Mouse (Mus musculus) heart, postnatal 0 days (tissue): ENCODE results near the gene Gldc. TPM values are rescaled to one million over a fixed set of nuclear protein-coding genes. Genes with fewer than 3 reads are reported as not detected.
"Not testable (repeated sequence)": the region's sequence is repeated elsewhere in the genome, so short reads cannot be mapped to it uniquely, and the experiment has no call there.

ENCODE experiments used
- ATAC-seq: fragments of 200-750 bp; cut with Nextera tagmentation; 2 replicates; pipeline ENCODE4 v1.8.0; 2017; ENCODE audit warnings: low read depth, moderate number of reproducible peaks, moderate library complexity; ENCODE audit not compliant: insufficient read depth
- DNase-seq: peaks from one replicate; pipeline ENCODE4 v3.0.0-alpha.2; 2016; ENCODE audit warnings: low spot score
- H3K27ac ChIP-seq: fragments of 300-500 bp; sonication (generic); 2 replicates; pipeline ENCODE4 v1.5.1; 2014; ENCODE audit warnings: low read depth, mild to moderate bottlenecking
- H3K27me3 ChIP-seq: fragments of 300-500 bp; sonication (generic); 2 replicates; pipeline ENCODE4 v1.6.1; 2014; ENCODE audit warnings: low read length, mixed read lengths; ENCODE audit not compliant: control insufficient read depth, insufficient read depth
- H3K36me3 ChIP-seq: fragments of 300-500 bp; sonication (generic); replicated peaks from 2 replicates; pipeline ENCODE4 v1.6.1; 2014; ENCODE audit warnings: low read length, mixed read lengths; ENCODE audit not compliant: control insufficient read depth, insufficient read depth
- H3K4me1 ChIP-seq: fragments of 300-500 bp; sonication (generic); 2 replicates; pipeline ENCODE4 v1.6.1; 2014; ENCODE audit warnings: antibody characterized with exemption; ENCODE audit not compliant: control insufficient read depth, insufficient read depth
- H3K4me2 ChIP-seq: fragments of 300-500 bp; sonication (generic); 2 replicates; pipeline ENCODE4 v1.6.1; 2014; ENCODE audit warnings: low read depth, mild to moderate bottlenecking, low read length, moderate library complexity
- H3K4me3 ChIP-seq: fragments of 300-500 bp; sonication (generic); 2 replicates; pipeline ENCODE4 v1.5.1; 2014; ENCODE audit warnings: low read depth, low read length
- H3K9ac ChIP-seq: fragments of 300-500 bp; sonication (generic); replicated peaks from 2 replicates; pipeline ENCODE4 v1.6.1; 2014; ENCODE audit warnings: low read depth, low read length, mixed read lengths
- H3K9me3 ChIP-seq: fragments of 300-500 bp; sonication (generic); replicated peaks from 2 replicates; pipeline ENCODE4 v1.6.1; 2016; ENCODE audit warnings: low read length; ENCODE audit not compliant: control insufficient read depth
- CTCF ChIP-seq: IDR thresholded peaks from 2 replicates; pipeline ENCODE4 v1.5.1; 2016; ENCODE audit warnings: antibody characterized with exemption, control low read depth, low read depth
- EP300 ChIP-seq: IDR thresholded peaks from 2 replicates; pipeline ENCODE4 v1.6.1; 2016; ENCODE audit warnings: antibody characterized with exemption, low read depth
- WGBS: fragments of 180-500 bp; shearing (Covaris S2); extraction: QIAGEN DNeasy Blood & Tissue Kit; methylation state at CpG from one replicate; pipeline ENCODE4 v1.1.7; 2014; 5-methylcytosine and 5-hydroxymethylcytosine counted together
- polyA plus RNA-seq: library from polyadenylated mRNA; unstranded; fragments of >200 nt; fragmentation: Nextera tagmentation; extraction: Ambion mirVana; gene quantifications from 2 replicates; pipeline ENCODE4 v1.2.1, GENCODE M21; 2015
- total RNA-seq: library from RNA; depleted of rRNA; stranded (reverse); fragments of >200 nt; gene quantifications from 2 replicates; pipeline ENCODE4 v1.2.3, GENCODE M21; 2014; ENCODE audit warnings: low replicate concordance; rRNA removed

The Gldc gene
- total RNA-seq = 2.0 TPM in 1 of 2 replicates, not detected in the other
- polyA plus RNA-seq = 0.25 and 0.32 TPM in 2 replicates

- under 1% methylated on average over 43 of the region's 53 CpGs for WGBS
- H3K4me1 ChIP-seq = no peaks in the 10 kb centered on the region
Observed at GRCm38 (mm10) chr19:30174919-30175571, at the start of gene Gldc. Gldc (minus strand) TSS chr19:30175429.

GRCm38 (mm10) chr19:30222593-30222992, 47.4 kb upstream of the Gldc start:
- H3K27ac ChIP-seq, H3K9me3 ChIP-seq, H3K9ac ChIP-seq, H3K36me3 ChIP-seq, H3K27me3 ChIP-seq, ATAC-seq, DNase-seq, H3K4me1 ChIP-seq, H3K4me3 ChIP-seq, H3K4me2 ChIP-seq: not testable (repeated sequence)
- WGBS = 33% methylated on average over 8 of the region's 8 CpGs

More at GRCm38 (mm10) chr19:30174919-30175571, at the start of gene Gldc:
- peak within 1 kb of the TSS; percentile 54 for H3K4me3 ChIP-seq
- no peak within 1 kb of the TSS for H3K27ac ChIP-seq
- no peaks in the 10 kb centered on the region for H3K9me3 ChIP-seq
- H3K4me2 ChIP-seq = peak within 1 kb of the TSS; percentile 86
- no peaks in the 10 kb centered on the region for H3K36me3 ChIP-seq
- peak; percentile 72 for ATAC-seq
- H3K9ac ChIP-seq = peak within 1 kb of the TSS; percentile 3; the same call in 1 of the 2 replicates
- TF ChIP-seq EP300 (no peak), CTCF (no peak)
- peak; percentile 39 for DNase-seq
- H3K27me3 ChIP-seq = peaks cover 42% of the 10 kb centered on the region

- DNase-seq = peak; percentile 32
- ATAC-seq = no peak
- TF ChIP-seq CTCF = peak; percentile 80
- no peak for TF ChIP-seq EP300
- H3K9me3 ChIP-seq = no peaks in the 10 kb centered on the region
- no peak overlapping the region for H3K9ac ChIP-seq
- no peak overlapping the region for H3K4me2 ChIP-seq
- no peak overlapping the region for H3K4me3 ChIP-seq
- H3K27me3 ChIP-seq = no peaks in the 10 kb centered on the region
- H3K27ac ChIP-seq = no peak overlapping the region
- H3K4me1 ChIP-seq = no peaks in the 10 kb centered on the region
- H3K36me3 ChIP-seq = no peaks in the 10 kb centered on the region
- WGBS = 11% methylated on average over 7 of the region's 7 CpGs
Observed at GRCm38 (mm10) chr19:30217335-30217734, 42.1 kb upstream of the Gldc start.

GRCm38 (mm10) chr19:30216186-30216585, 41.0 kb upstream of the Gldc start:
- 65% methylated on average over 4 of the region's 4 CpGs for WGBS
- no peaks in the 10 kb centered on the region for H3K4me1 ChIP-seq
- H3K36me3 ChIP-seq = no peaks in the 10 kb centered on the region
- no peak overlapping the region for H3K27ac ChIP-seq
- no peak for ATAC-seq
- H3K4me2 ChIP-seq = no peak overlapping the region
- H3K4me3 ChIP-seq = no peak overlapping the region
- H3K9ac ChIP-seq = no peak overlapping the region
- DNase-seq = no peak
- H3K9me3 ChIP-seq = no peaks in the 10 kb centered on the region
- TF ChIP-seq CTCF (no peak), EP300 (no peak)
- no peaks in the 10 kb centered on the region for H3K27me3 ChIP-seq

GRCm38 (mm10) chr19:30215736-30216135, 40.5 kb upstream of the Gldc start:
- not testable (repeated sequence) for H3K9ac ChIP-seq, DNase-seq, H3K4me3 ChIP-seq, H3K4me2 ChIP-seq, H3K27me3 ChIP-seq, ATAC-seq, H3K27ac ChIP-seq, H3K9me3 ChIP-seq, H3K4me1 ChIP-seq, H3K36me3 ChIP-seq
- WGBS = 56% methylated on average over 2 of the region's 2 CpGs

GRCm38 (mm10) chr19:30214026-30214425, 38.8 kb upstream of the Gldc start:
- no peak for DNase-seq
- no peak for ATAC-seq
- no peaks in the 10 kb centered on the region for H3K9me3 ChIP-seq
- no peak overlapping the region for H3K9ac ChIP-seq
- H3K4me2 ChIP-seq = no peak overlapping the region
- WGBS = 28% methylated on average over 2 of the region's 2 CpGs
- no peak overlapping the region for H3K27ac ChIP-seq
- no peaks in the 10 kb centered on the region for H3K4me1 ChIP-seq
- TF ChIP-seq CTCF (no peak), EP300 (no peak)
- H3K4me3 ChIP-seq = no peak overlapping the region
- H3K27me3 ChIP-seq = no peaks in the 10 kb centered on the region
- H3K36me3 ChIP-seq = no peaks in the 10 kb centered on the region

GRCm38 (mm10) chr19:30209006-30209405, 33.8 kb upstream of the Gldc start:
- not testable (repeated sequence) for H3K4me3 ChIP-seq, H3K4me1 ChIP-seq, H3K9ac ChIP-seq, H3K27ac ChIP-seq, ATAC-seq, H3K9me3 ChIP-seq, DNase-seq, H3K4me2 ChIP-seq, H3K27me3 ChIP-seq, H3K36me3 ChIP-seq
- WGBS = 87% methylated on average over 7 of the region's 8 CpGs
